Mouse (Mus musculus): ENCODE results near the gene Gfer.
"Not testable (repeated sequence)": the region's sequence is repeated elsewhere in the genome, so short reads cannot be mapped to it uniquely, and the experiment has no call there.

Gene Gfer

GRCm38 (mm10) chr17:24687146-24687595 is 8.8 kb downstream of the Gfer start:
- DNase-seq (ENCODE audit: low read depth, low spot score), result no peak

- DNase-seq (ENCODE audit: low read depth, low spot score), result no peak
Measured at GRCm38 (mm10) chr17:24686514-24686913, 9.4 kb downstream of the Gfer start.

- no peak for DNase-seq (ENCODE audit: low read depth, low spot score)
Measured at GRCm38 (mm10) chr17:24677500-24678080, 18.4 kb downstream of the Gfer start.

- DNase-seq (ENCODE audit: low read depth, low spot score), result no peak
Measured at GRCm38 (mm10) chr17:24676877-24677276, 19.1 kb downstream of the Gfer start.

- DNase-seq (ENCODE audit: low read depth, low spot score), result peak; percentile 84
Measured at GRCm38 (mm10) chr17:24676187-24676586, 19.8 kb downstream of the Gfer start.

GRCm38 (mm10) chr17:24674277-24674676 is 21.7 kb downstream of the Gfer start:
- DNase-seq (ENCODE audit: low read depth, low spot score), result no peak

GRCm38 (mm10) chr17:24672141-24672540 is 23.8 kb downstream of the Gfer start:
- DNase-seq (ENCODE audit: low read depth, low spot score), result no peak

- DNase-seq (ENCODE audit: low read depth, low spot score), result no peak
Measured at GRCm38 (mm10) chr17:24671346-24671745, 24.6 kb downstream of the Gfer start.

GRCm38 (mm10) chr17:24670246-24670844 is 25.6 kb downstream of the Gfer start:
- DNase-seq (ENCODE audit: low read depth, low spot score), result no peak

GRCm38 (mm10) chr17:24669545-24670245 is 26.3 kb downstream of the Gfer start, which contains the start of gene Zfp598:
Zfp598 (plus strand) TSS chr17:24669687.
- DNase-seq (ENCODE audit: low read depth, low spot score), result peak; percentile 95

- not testable (repeated sequence) for DNase-seq (ENCODE audit: low read depth, low spot score)
Measured at GRCm38 (mm10) chr17:24669214-24669544, 26.8 kb downstream of the Gfer start.

- DNase-seq (ENCODE audit: low read depth, low spot score), result peak; percentile 64
Measured at GRCm38 (mm10) chr17:24667416-24667815, 28.5 kb downstream of the Gfer start.

- not testable (repeated sequence) for DNase-seq (ENCODE audit: low read depth, low spot score)
Measured at GRCm38 (mm10) chr17:24667011-24667410, 28.9 kb downstream of the Gfer start.

- DNase-seq (ENCODE audit: low read depth, low spot score), result peak; percentile 34
Measured at GRCm38 (mm10) chr17:24658017-24658758, 37.8 kb downstream of the Gfer start, which contains the start of gene Npw. Npw (minus strand) TSS chr17:24658457.

- DNase-seq (ENCODE audit: low read depth, low spot score), result no peak
Measured at GRCm38 (mm10) chr17:24654969-24655368, 41.0 kb downstream of the Gfer start.

GRCm38 (mm10) chr17:24653967-24654710 is 41.8 kb downstream of the Gfer start:
- peak; percentile 56 for DNase-seq (ENCODE audit: low read depth, low spot score)

GRCm38 (mm10) chr17:24651835-24652234 is 44.1 kb downstream of the Gfer start:
- DNase-seq (ENCODE audit: low read depth, low spot score), result no peak

GRCm38 (mm10) chr17:24650766-24651165 is 45.2 kb downstream of the Gfer start:
- DNase-seq (ENCODE audit: low read depth, low spot score), result no peak

- DNase-seq (ENCODE audit: low read depth, low spot score), result peak; percentile 35
Measured at GRCm38 (mm10) chr17:24650070-24650616, 45.8 kb downstream of the Gfer start, which contains the start of gene Slc9a3r2. Slc9a3r2 (minus strand) TSS chr17:24650327.

- DNase-seq (ENCODE audit: low read depth, low spot score), result no peak
Measured at GRCm38 (mm10) chr17:24649581-24650069, 46.3 kb downstream of the Gfer start.
